Mouse (Mus musculus) limb, embryonic 12.5 days (tissue): ENCODE results near the gene 5031410I06Rik. TPM values are rescaled to one million over a fixed set of nuclear protein-coding genes. Genes with fewer than 3 reads are reported as not detected.
"Not testable (repeated sequence)": the region's sequence is repeated elsewhere in the genome, so short reads cannot be mapped to it uniquely, and the experiment has no call there.

ENCODE experiments used
- ATAC-seq: fragments of 200-750 bp; cut with Nextera tagmentation; 2 replicates; pipeline ENCODE4 v1.8.0; 2017; ENCODE audit warnings: low read depth, moderate TSS enrichment; ENCODE audit not compliant: insufficient number of reproducible peaks, insufficient read depth, low FRiP score, low TSS enrichment
- H3K27ac ChIP-seq: fragments of 300-500 bp; sonication (generic); 2 replicates; pipeline ENCODE4 v1.5.1; 2016; ENCODE audit warnings: mild to moderate bottlenecking, moderate library complexity
- H3K27me3 ChIP-seq: fragments of 300-500 bp; sonication (generic); 2 replicates; pipeline ENCODE4 v1.6.1; 2016; ENCODE audit warnings: mild to moderate bottlenecking, moderate library complexity
- H3K36me3 ChIP-seq: fragments of 300-500 bp; sonication (generic); 2 replicates; pipeline ENCODE4 v1.6.1; 2016; ENCODE audit warnings: mild to moderate bottlenecking, moderate library complexity
- H3K4me1 ChIP-seq: fragments of 300-500 bp; sonication (generic); replicated peaks from 2 replicates; pipeline ENCODE4 v1.6.1; 2016
- H3K4me2 ChIP-seq: fragments of 300-500 bp; sonication (generic); 2 replicates; pipeline ENCODE4 v1.6.1; 2016; ENCODE audit warnings: mild to moderate bottlenecking, moderate library complexity
- H3K4me3 ChIP-seq: fragments of 300-500 bp; sonication (generic); replicated peaks from 2 replicates; pipeline ENCODE4 v1.5.1; 2016; ENCODE audit warnings: mild to moderate bottlenecking
- H3K9ac ChIP-seq: fragments of 300-500 bp; sonication (generic); replicated peaks from 2 replicates; pipeline ENCODE4 v1.6.1; 2016; ENCODE audit warnings: mild to moderate bottlenecking, moderate library complexity
- H3K9me3 ChIP-seq: fragments of 300-500 bp; sonication (generic); 2 replicates; pipeline ENCODE4 v1.6.1; 2016; ENCODE audit warnings: mild to moderate bottlenecking, moderate library complexity
- WGBS: fragments of 180-500 bp; shearing (Covaris S2); methylation state at CpG from one replicate; pipeline ENCODE4 v1.1.7; 2016; 5-methylcytosine and 5-hydroxymethylcytosine counted together
- polyA plus RNA-seq: library from polyadenylated mRNA; unstranded; fragments of >200 nt; fragmentation: Nextera tagmentation; extraction: Ambion mirVana; gene quantifications from 2 replicates; pipeline ENCODE4 v1.2.1, GENCODE M21; 2016

Gene 5031410I06Rik
- 0.10 TPM in 1 of 2 replicates, not detected in the other for polyA plus RNA-seq

DNA sequence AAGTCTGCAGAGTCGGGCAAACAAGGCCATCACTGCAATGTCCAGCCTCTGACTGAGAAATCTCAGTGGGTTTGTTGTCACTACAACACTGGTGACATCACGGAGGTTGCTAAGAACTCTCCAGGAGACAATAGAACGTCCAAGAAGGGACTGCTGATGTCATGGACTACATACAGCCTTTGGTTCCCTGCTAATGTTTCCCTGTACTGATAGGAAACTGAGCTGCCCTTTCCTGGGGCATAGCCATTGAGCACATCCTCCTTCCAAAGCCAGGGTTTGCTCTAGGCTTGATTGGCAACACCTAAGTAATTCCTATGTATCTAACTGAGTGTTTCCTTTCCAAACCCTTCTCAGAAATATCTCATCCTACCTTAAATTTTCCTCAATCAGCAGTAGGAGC lies at the start of gene 5031410I06Rik:
5031410I06Rik (minus strand) TSS at position 101 of the 400 bp plus-strand sequence.
- not testable (repeated sequence) for H3K4me1 ChIP-seq, H3K27ac ChIP-seq, H3K9ac ChIP-seq, H3K9me3 ChIP-seq, ATAC-seq, H3K36me3 ChIP-seq, H3K4me3 ChIP-seq, H3K4me2 ChIP-seq, H3K27me3 ChIP-seq
- no CpG with 5 or more reads among the region's 3 CpGs for WGBS

DNA sequence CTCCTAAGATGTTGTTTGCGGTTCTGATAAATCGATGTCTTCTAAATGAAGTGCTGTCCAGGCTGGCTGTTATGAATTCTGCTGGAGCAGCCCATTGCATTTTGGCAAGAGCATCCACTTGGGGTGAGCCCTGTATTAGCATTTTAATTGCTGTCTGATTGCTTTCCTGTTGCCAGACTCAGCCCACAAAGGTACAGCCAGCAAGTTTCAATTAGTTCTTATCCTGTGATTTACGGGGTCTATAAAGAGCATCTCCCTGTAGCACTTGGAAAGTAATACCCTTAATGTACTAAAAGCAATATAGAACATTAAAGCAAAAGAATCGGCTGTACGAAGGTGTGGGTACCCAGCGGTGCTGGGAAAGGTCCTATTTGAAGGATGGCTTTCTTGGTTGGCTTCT lies 37.7 kb upstream of the 5031410I06Rik start:
- Histone ChIP-seq H3K27ac (no peak overlapping the region), H3K4me2 (no peak overlapping the region), H3K36me3 (no peaks in the 10 kb centered on the region), H3K4me3 (no peak overlapping the region), H3K27me3 (no peaks in the 10 kb centered on the region), H3K9ac (no peak overlapping the region), H3K9me3 (no peaks in the 10 kb centered on the region), H3K4me1 (no peaks in the 10 kb centered on the region)
- ATAC-seq = no peak
- WGBS = 63% methylated on average over 6 of the region's 6 CpGs

DNA sequence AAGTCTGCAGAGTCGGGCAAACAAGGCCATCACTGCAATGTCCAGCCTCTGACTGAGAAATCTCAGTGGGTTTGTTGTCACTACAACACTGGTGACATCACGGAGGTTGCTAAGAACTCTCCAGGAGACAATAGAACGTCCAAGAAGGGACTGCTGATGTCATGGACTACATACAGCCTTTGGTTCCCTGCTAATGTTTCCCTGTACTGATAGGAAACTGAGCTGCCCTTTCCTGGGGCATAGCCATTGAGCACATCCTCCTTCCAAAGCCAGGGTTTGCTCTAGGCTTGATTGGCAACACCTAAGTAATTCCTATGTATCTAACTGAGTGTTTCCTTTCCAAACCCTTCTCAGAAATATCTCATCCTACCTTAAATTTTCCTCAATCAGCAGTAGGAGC lies 16.2 kb upstream of the 5031410I06Rik start, which contains the start of gene Gm10220:
Gm10220 (minus strand) TSS at position 101 of the 400 bp plus-strand sequence.
- H3K4me3 ChIP-seq, H3K27me3 ChIP-seq, H3K27ac ChIP-seq, ATAC-seq, H3K9me3 ChIP-seq, H3K4me1 ChIP-seq, H3K4me2 ChIP-seq, H3K9ac ChIP-seq, H3K36me3 ChIP-seq: not testable (repeated sequence)
- no CpG with 5 or more reads among the region's 3 CpGs for WGBS

DNA sequence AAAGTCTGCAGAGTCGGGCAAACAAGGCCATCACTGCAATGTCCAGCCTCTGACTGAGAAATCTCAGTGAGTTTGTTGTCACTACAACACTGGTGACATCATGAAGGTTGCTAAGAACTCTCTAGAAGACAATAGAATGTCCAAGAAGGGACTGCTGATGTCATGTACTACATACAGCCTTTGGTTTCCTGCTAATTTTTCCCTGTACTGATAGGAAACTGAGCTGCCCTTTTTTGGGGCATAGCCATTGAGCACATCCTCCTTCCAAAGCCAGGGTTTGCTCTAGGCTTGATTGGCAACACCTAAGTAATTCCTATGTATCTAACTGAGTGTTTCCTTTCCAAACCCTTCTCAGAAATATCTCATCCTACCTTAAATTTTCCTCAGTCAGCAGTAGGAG lies 16.0 kb downstream of the 5031410I06Rik start, which contains the start of gene Gm10471:
Gm10471 (minus strand) TSS at position 101 of the 400 bp plus-strand sequence.
- not testable (repeated sequence) for H3K4me1 ChIP-seq, H3K27me3 ChIP-seq, H3K4me2 ChIP-seq, H3K36me3 ChIP-seq, H3K9me3 ChIP-seq, H3K9ac ChIP-seq, H3K4me3 ChIP-seq, ATAC-seq, H3K27ac ChIP-seq
- WGBS = 65% methylated on average over 1 of the region's 1 CpGs

DNA sequence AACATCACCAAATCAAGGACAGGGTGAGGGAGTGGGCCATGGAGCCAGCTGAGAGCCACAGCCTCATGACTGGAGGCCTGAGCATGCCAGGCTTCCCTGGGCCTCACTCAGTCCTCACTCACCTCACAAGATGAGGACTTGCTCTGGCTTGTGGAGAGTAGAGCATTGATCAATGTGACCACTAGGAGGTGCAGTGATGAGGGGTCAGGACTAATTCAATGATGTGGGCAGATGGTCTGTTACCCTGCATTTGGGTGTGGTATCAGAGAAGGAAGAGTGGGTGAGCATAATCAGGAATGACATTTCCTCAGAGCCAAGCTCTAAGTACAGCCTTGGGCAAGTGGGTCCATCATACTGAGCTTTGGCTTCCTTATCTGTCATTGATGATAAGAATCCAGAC lies 26.1 kb downstream of the 5031410I06Rik start:
- ATAC-seq, H3K36me3 ChIP-seq, H3K27ac ChIP-seq, H3K4me3 ChIP-seq, H3K4me1 ChIP-seq, H3K27me3 ChIP-seq, H3K9me3 ChIP-seq, H3K9ac ChIP-seq, H3K4me2 ChIP-seq: not testable (repeated sequence)

DNA sequence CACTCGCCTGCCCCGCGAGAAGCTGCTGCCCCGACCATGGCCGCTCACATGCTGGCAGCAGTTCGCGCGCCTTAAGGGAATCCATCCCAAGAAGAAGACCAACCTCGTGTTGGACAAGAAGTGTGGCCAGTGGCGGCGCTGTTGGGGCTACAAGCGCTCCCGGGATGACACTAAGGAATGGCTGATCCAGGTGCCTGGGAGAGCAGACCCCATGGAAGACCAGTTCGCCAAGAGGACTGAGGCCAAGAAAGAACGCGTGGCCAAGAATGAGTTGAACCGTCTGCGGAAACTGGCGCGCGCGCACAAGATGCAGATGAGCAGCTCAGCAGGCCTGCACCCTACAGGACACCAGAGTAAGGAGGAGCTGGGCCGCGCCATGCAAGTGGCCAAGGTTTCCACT lies 34.4 kb downstream of the 5031410I06Rik start:
- Histone ChIP-seq H3K36me3 (no peaks in the 10 kb centered on the region), H3K9me3 (0 out of 2 replicates have a peak, but pooled peaks cover 7% of the 10 kb centered on the region), H3K4me1 (no peaks in the 10 kb centered on the region), H3K27me3 (no peaks in the 10 kb centered on the region), H3K9ac (no peak overlapping the region), H3K4me2 (no peak overlapping the region), H3K4me3 (no peak overlapping the region), H3K27ac (no peak overlapping the region)
- no peak for ATAC-seq
- WGBS = 85% methylated on average over 24 of the region's 24 CpGs

DNA sequence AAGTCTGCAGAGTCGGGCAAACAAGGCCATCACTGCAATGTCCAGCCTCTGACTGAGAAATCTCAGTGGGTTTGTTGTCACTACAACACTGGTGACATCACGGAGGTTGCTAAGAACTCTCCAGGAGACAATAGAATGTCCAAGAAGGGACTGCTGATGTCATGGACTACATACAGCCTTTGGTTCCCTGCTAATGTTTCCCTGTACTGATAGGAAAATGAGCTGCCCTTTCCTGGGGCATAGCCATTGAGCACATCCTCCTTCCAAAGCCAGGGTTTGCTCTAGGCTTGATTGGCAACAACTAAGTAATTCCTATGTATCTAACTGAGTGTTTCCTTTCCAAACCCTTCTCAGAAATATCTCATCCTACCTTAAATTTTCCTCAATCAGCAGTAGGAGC lies 46.7 kb downstream of the 5031410I06Rik start, which contains the start of gene Gm7347:
Gm7347 (minus strand) TSS at position 101 of the 400 bp plus-strand sequence.
- not testable (repeated sequence) for H3K4me1 ChIP-seq, H3K27ac ChIP-seq, ATAC-seq, H3K27me3 ChIP-seq, H3K36me3 ChIP-seq, H3K9ac ChIP-seq, H3K4me3 ChIP-seq, H3K9me3 ChIP-seq, H3K4me2 ChIP-seq
- no CpG with 5 or more reads among the region's 2 CpGs for WGBS

Other genes with a start within 250 kb of the 5031410I06Rik start
- gene Gm21663, start 163.0 kb downstream of the 5031410I06Rik start, polyA plus RNA-seq = 0.08 TPM in 1 of 2 replicates, not detected in the other
- gene Gm21671, start 150.9 kb downstream of the 5031410I06Rik start, polyA plus RNA-seq = not detected in 2 replicates
- 0.13 TPM in 1 of 2 replicates, not detected in the other for gene Gm21680, start 132.7 kb downstream of the 5031410I06Rik start, polyA plus RNA-seq
- gene Gm21698, start 116.7 kb downstream of the 5031410I06Rik start, polyA plus RNA-seq = 0.10 TPM in 1 of 2 replicates, not detected in the other
- not detected in 2 replicates for gene Gm1979, start 100.6 kb downstream of the 5031410I06Rik start, polyA plus RNA-seq
- not detected in 2 replicates for gene Gm5862, start 82.4 kb downstream of the 5031410I06Rik start, polyA plus RNA-seq
- not detected in 2 replicates for gene Speer4a, start 65.8 kb downstream of the 5031410I06Rik start, polyA plus RNA-seq
- gene Gm7347, start 46.8 kb downstream of the 5031410I06Rik start, polyA plus RNA-seq = not detected in 2 replicates
- not detected in 2 replicates for gene Gm10471, start 16.1 kb downstream of the 5031410I06Rik start, polyA plus RNA-seq
- gene Gm10220, start 16.1 kb upstream of the 5031410I06Rik start, polyA plus RNA-seq = 0.14 TPM in 1 of 2 replicates, not detected in the other
- gene Gm7361, start 152.3 kb upstream of the 5031410I06Rik start, polyA plus RNA-seq = not detected in 2 replicates